Mouse (Mus musculus) embryonic fibroblast, embryonic 13.5 days (primary cell): ENCODE results near the gene Itga11.

ENCODE experiments used
- CTCF ChIP-seq: IDR thresholded peaks from 2 replicates; pipeline ENCODE4 v1.5.1; 2011; ENCODE audit warnings: mild to moderate bottlenecking, control low read depth, low read length, moderate library complexity, borderline replicate concordance; ENCODE audit not compliant: insufficient read depth
- POLR2A ChIP-seq: IDR thresholded peaks from 2 replicates; pipeline ENCODE4 v1.6.1; 2011; ENCODE audit warnings: low read depth, mild to moderate bottlenecking, control low read depth, low read length, moderate library complexity

- 0 out of 2 replicates have a peak, but pooled peaks have one; percentile 11 for TF ChIP-seq CTCF
- TF ChIP-seq POLR2A, result no peak
These were observed 47.6 kb downstream of the Itga11 start for GRCm38 (mm10) chr9:62725247-62725646.
